Mouse (Mus musculus) midbrain, embryonic 10.5 days (tissue): ENCODE results near the gene Art4. TPM values are rescaled to one million over a fixed set of nuclear protein-coding genes. Genes with fewer than 3 reads are reported as not detected.

Source experiments
- DNase-seq: peaks from one replicate; pipeline ENCODE4 v3.0.0-alpha.2; 2017; ENCODE audit warnings: low spot score
- H3K27ac ChIP-seq: fragments of 300-500 bp; sonication (generic); replicated peaks from 2 replicates; pipeline ENCODE4 v1.5.1; 2016; ENCODE audit warnings: mild to moderate bottlenecking
- H3K27me3 ChIP-seq: fragments of 300-500 bp; sonication (generic); 2 replicates; pipeline ENCODE4 v1.6.1; 2016; ENCODE audit warnings: low read depth, mild to moderate bottlenecking; ENCODE audit not compliant: poor library complexity, severe bottlenecking
- H3K36me3 ChIP-seq: fragments of 300-500 bp; sonication (generic); 2 replicates; pipeline ENCODE4 v1.6.1; 2016; ENCODE audit warnings: mild to moderate bottlenecking, moderate library complexity
- H3K4me1 ChIP-seq: fragments of 300-500 bp; sonication (generic); 2 replicates; pipeline ENCODE4 v1.6.1; 2016
- H3K4me3 ChIP-seq: fragments of 300-500 bp; sonication (generic); 2 replicates; pipeline ENCODE4 v1.5.1; 2016; ENCODE audit warnings: mild to moderate bottlenecking, moderate library complexity
- H3K9me3 ChIP-seq: fragments of 300-500 bp; sonication (generic); replicated peaks from 2 replicates; pipeline ENCODE4 v1.6.1; 2016; ENCODE audit warnings: mild to moderate bottlenecking
- WGBS: fragments of 180-500 bp; shearing (Covaris S2); methylation state at CpG from one replicate; pipeline ENCODE4 v1.1.7; 2016; 5-methylcytosine and 5-hydroxymethylcytosine counted together
- polyA plus RNA-seq: library from polyadenylated mRNA; unstranded; fragments of >200 nt; fragmentation: Nextera tagmentation; extraction: Ambion mirVana; gene quantifications from 2 replicates; pipeline ENCODE4 v1.2.1, GENCODE M21; 2016

Art4 gene
- 1.3 and 1.4 TPM in 2 replicates for polyA plus RNA-seq

- no peaks in the 10 kb centered on the region for H3K27me3 ChIP-seq
- H3K36me3 ChIP-seq, result no peaks in the 10 kb centered on the region
- H3K9me3 ChIP-seq, result no peaks in the 10 kb centered on the region
- peak; percentile 14 for DNase-seq
- no peak within 1 kb of the TSS for H3K4me3 ChIP-seq
- peaks cover 6% of the 10 kb centered on the region; the same call in 1 of the 2 replicates for H3K4me1 ChIP-seq
- 79% methylated on average over 18 of the region's 18 CpGs for WGBS
- H3K27ac ChIP-seq, result peak within 1 kb of the TSS; percentile 34; the same call in 1 of the 2 replicates
Observed at GRCm38 (mm10) chr6:136857186-136857872, at the start of gene Art4. Gene Art4, minus strand, starts transcription at chr6:136857733.

- DNase-seq, result no peak
- Histone ChIP-seq H3K36me3 (no peaks in the 10 kb centered on the region), H3K4me3 (no peak overlapping the region), H3K27me3 (no peaks in the 10 kb centered on the region), H3K9me3 (no peaks in the 10 kb centered on the region), H3K27ac (no peak overlapping the region), H3K4me1 (peaks cover 5% of the 10 kb centered on the region)
- 86% methylated on average over 10 of the region's 10 CpGs for WGBS
Observed at GRCm38 (mm10) chr6:136906937-136907293, 49.4 kb upstream of the Art4 start.

- DNase-seq, result no peak
- peaks cover 5% of the 10 kb centered on the region for H3K4me1 ChIP-seq
- H3K4me3 ChIP-seq, result no peak overlapping the region
- H3K27me3 ChIP-seq, result no peaks in the 10 kb centered on the region
- no peaks in the 10 kb centered on the region for H3K36me3 ChIP-seq
- no peak overlapping the region for H3K27ac ChIP-seq
- 91% methylated on average over 19 of the region's 19 CpGs for whole genome bisulfite sequencing
- H3K9me3 ChIP-seq, result no peaks in the 10 kb centered on the region
Observed at GRCm38 (mm10) chr6:136906283-136906936, 48.9 kb upstream of the Art4 start.

GRCm38 (mm10) chr6:136903885-136904470 lies 46.4 kb upstream of the Art4 start:
- WGBS, result 73% methylated on average over 8 of the region's 8 CpGs
- peaks cover 5% of the 10 kb centered on the region for H3K4me1 ChIP-seq
- no peaks in the 10 kb centered on the region for H3K27me3 ChIP-seq

GRCm38 (mm10) chr6:136902527-136902926 lies 45.0 kb upstream of the Art4 start:
- Histone ChIP-seq H3K4me3 (no peak overlapping the region), H3K9me3 (no peaks in the 10 kb centered on the region), H3K27ac (no peak overlapping the region), H3K36me3 (no peaks in the 10 kb centered on the region), H3K4me1 (peaks cover 5% of the 10 kb centered on the region), H3K27me3 (no peaks in the 10 kb centered on the region)
- no peak for DNase-seq
- 94% methylated on average over 9 of the region's 9 CpGs for WGBS

More at GRCm38 (mm10) chr6:136903885-136904470, 46.4 kb upstream of the Art4 start:
- DNase-seq, result no peak
- Histone ChIP-seq H3K4me3 (no peak overlapping the region), H3K9me3 (no peaks in the 10 kb centered on the region), H3K36me3 (no peaks in the 10 kb centered on the region), H3K27ac (no peak overlapping the region)

GRCm38 (mm10) chr6:136901010-136901409 lies 43.5 kb upstream of the Art4 start:
- Histone ChIP-seq H3K4me1 (no peaks in the 10 kb centered on the region), H3K27me3 (no peaks in the 10 kb centered on the region), H3K9me3 (no peaks in the 10 kb centered on the region), H3K4me3 (no peak overlapping the region), H3K36me3 (no peaks in the 10 kb centered on the region), H3K27ac (no peak overlapping the region)
- DNase-seq, result no peak
- 84% methylated on average over 2 of the region's 2 CpGs for WGBS

GRCm38 (mm10) chr6:136900369-136901009 lies 43.0 kb upstream of the Art4 start:
- no peak for DNase-seq
- Histone ChIP-seq H3K36me3 (no peaks in the 10 kb centered on the region), H3K4me1 (no peaks in the 10 kb centered on the region), H3K27me3 (no peaks in the 10 kb centered on the region), H3K9me3 (no peaks in the 10 kb centered on the region), H3K4me3 (no peak overlapping the region), H3K27ac (no peak overlapping the region)
- 81% methylated on average over 4 of the region's 4 CpGs for WGBS

GRCm38 (mm10) chr6:136898954-136899353 lies 41.4 kb upstream of the Art4 start:
- DNase-seq, result no peak
- H3K9me3 ChIP-seq, result no peaks in the 10 kb centered on the region
- H3K27ac ChIP-seq, result no peak overlapping the region
- H3K27me3 ChIP-seq, result no peaks in the 10 kb centered on the region
- H3K36me3 ChIP-seq, result no peaks in the 10 kb centered on the region
- no peaks in the 10 kb centered on the region for H3K4me1 ChIP-seq
- H3K4me3 ChIP-seq, result no peak overlapping the region
- 88% methylated on average over 2 of the region's 2 CpGs for WGBS

GRCm38 (mm10) chr6:136898222-136898621 lies 40.7 kb upstream of the Art4 start:
- no peaks in the 10 kb centered on the region for H3K4me1 ChIP-seq
- H3K27ac ChIP-seq, result no peak overlapping the region
- 81% methylated on average over 4 of the region's 4 CpGs for WGBS
- H3K27me3 ChIP-seq, result no peaks in the 10 kb centered on the region
- no peaks in the 10 kb centered on the region for H3K9me3 ChIP-seq
- H3K36me3 ChIP-seq, result no peaks in the 10 kb centered on the region
- H3K4me3 ChIP-seq, result no peak overlapping the region
- no peak for DNase-seq

GRCm38 (mm10) chr6:136897789-136898188 lies 40.3 kb upstream of the Art4 start:
- WGBS, result 88% methylated on average over 4 of the region's 4 CpGs
- Histone ChIP-seq H3K27me3 (no peaks in the 10 kb centered on the region), H3K27ac (no peak overlapping the region), H3K36me3 (no peaks in the 10 kb centered on the region), H3K9me3 (no peaks in the 10 kb centered on the region), H3K4me1 (no peaks in the 10 kb centered on the region), H3K4me3 (no peak overlapping the region)
- DNase-seq, result no peak

- Histone ChIP-seq H3K4me1 (no peaks in the 10 kb centered on the region), H3K36me3 (no peaks in the 10 kb centered on the region), H3K27ac (no peak overlapping the region), H3K27me3 (no peaks in the 10 kb centered on the region), H3K9me3 (no peaks in the 10 kb centered on the region), H3K4me3 (no peak overlapping the region)
- no peak for DNase-seq
- WGBS, result 65% methylated on average over 15 of the region's 15 CpGs
Observed at GRCm38 (mm10) chr6:136894532-136895339, 37.2 kb upstream of the Art4 start.

- DNase-seq, result no peak
Observed at GRCm38 (mm10) chr6:136892002-136892401, 34.5 kb upstream of the Art4 start.

More at GRCm38 (mm10) chr6:136892002-136892401, 34.5 kb upstream of the Art4 start:
- no peaks in the 10 kb centered on the region for H3K4me1 ChIP-seq
- no peak overlapping the region for H3K27ac ChIP-seq
- no peaks in the 10 kb centered on the region for H3K36me3 ChIP-seq
- no peak overlapping the region for H3K4me3 ChIP-seq
- no peaks in the 10 kb centered on the region for H3K27me3 ChIP-seq
- no peaks in the 10 kb centered on the region for H3K9me3 ChIP-seq
- WGBS, result 84% methylated on average over 2 of the region's 2 CpGs
